Mouse (Mus musculus) ES-Bruce4 (cell line): ENCODE data around the gene Auts2.

Source experiments
- CTCF ChIP-seq: IDR thresholded peaks from one replicate; pipeline ENCODE4 v1.8.1; 2011; ENCODE audit warnings: low read depth, low read length
- POLR2A ChIP-seq: IDR thresholded peaks from one replicate; pipeline ENCODE4 v1.8.1; 2011; ENCODE audit warnings: low read length; ENCODE audit not compliant: insufficient read depth

DNA sequence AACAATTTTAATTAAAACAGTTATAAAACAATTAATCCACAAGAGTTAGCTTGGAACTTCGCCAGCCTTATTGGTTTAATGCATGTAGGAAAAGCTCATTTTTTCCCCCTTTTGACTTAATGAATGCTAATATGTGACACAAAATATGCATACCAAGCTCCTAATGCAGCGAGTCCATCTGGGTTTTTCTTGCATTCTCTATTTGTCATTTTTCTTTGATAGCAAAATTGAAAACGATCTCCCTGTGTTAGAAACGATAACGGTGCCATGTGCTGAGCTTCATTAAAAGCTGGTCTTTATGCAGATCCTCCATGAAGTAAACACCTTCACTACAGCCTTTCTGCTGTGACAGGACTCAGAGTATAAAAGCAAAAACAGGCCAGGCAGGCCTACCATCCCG is 62.7 kb downstream of the Auts2 start:
- TF ChIP-seq POLR2A (no peak), CTCF (no peak)
